Mouse (Mus musculus) ES-Bruce4 (cell line): ENCODE measurements around the gene Fam69a.

ENCODE experiments used
- CTCF ChIP-seq: IDR thresholded peaks from one replicate; pipeline ENCODE4 v1.8.1; 2011; ENCODE audit warnings: low read depth, low read length
- EP300 ChIP-seq: IDR thresholded peaks from 2 replicates; pipeline ENCODE4 v1.6.1; 2011; ENCODE audit warnings: low read depth, low read length; ENCODE audit not compliant: insufficient read depth

GRCm38 (mm10) chr5:108021346-108021745, 34.5 kb upstream of the Fam69a start:
- no peak for TF ChIP-seq EP300
- no peak for TF ChIP-seq CTCF
